Mouse (Mus musculus) G1E (cell line): ENCODE measurements at regions not wholly inside any gene's neighbourhood (a gene's known extent, or its start where the extent isn't known, plus 50 kb on each side); places are given as distances from the start of the nearest gene placed in this dataset.

Source experiments
- ATAC-seq: 2 replicates; pipeline ENCODE4 v1.8.0; 2016; ENCODE audit warnings: mild to moderate bottlenecking; ENCODE audit not compliant: insufficient number of reproducible peaks, poor library complexity, low FRiP score, severe bottlenecking; ENCODE audit errors: extremely low read depth
- DNase-seq: peaks from one replicate; pipeline ENCODE4 v3.0.0; 2012; ENCODE audit warnings: low spot score
- H3K27me3 ChIP-seq: 2 replicates; pipeline ENCODE4 v1.6.1; 2012; ENCODE audit warnings: mild to moderate bottlenecking, low read length, inconsistent platforms; ENCODE audit not compliant: insufficient read depth
- H3K36me3 ChIP-seq: replicated peaks from 2 replicates; pipeline ENCODE3; 2012; ENCODE audit warnings: mild to moderate bottlenecking, inconsistent platforms
- H3K4me1 ChIP-seq: 2 replicates; pipeline ENCODE4 v1.6.1; 2012; ENCODE audit warnings: low read depth, low read length, inconsistent platforms, mixed read lengths; ENCODE audit not compliant: insufficient read depth
- H3K4me3 ChIP-seq: 2 replicates; pipeline ENCODE4 v1.5.1; 2012; ENCODE audit warnings: low read depth, mild to moderate bottlenecking, inconsistent platforms, low read length, moderate library complexity, mixed read lengths
- H3K9me3 ChIP-seq: replicated peaks from 2 replicates; pipeline ENCODE4 v1.6.1; 2012; ENCODE audit warnings: inconsistent platforms
- CTCF ChIP-seq: IDR thresholded peaks from 2 replicates; pipeline ENCODE4 v1.5.1; 2012; ENCODE audit warnings: low read depth, low read length, inconsistent platforms, mixed read lengths
- GATA1 ChIP-seq: IDR thresholded peaks from 2 replicates; pipeline ENCODE4 v1.6.1; 2012; ENCODE audit warnings: borderline replicate concordance, low read length, inconsistent platforms, mixed read lengths
- GATA2 ChIP-seq: IDR thresholded peaks from 2 replicates; pipeline ENCODE4 v1.6.1; 2012; ENCODE audit warnings: low read depth, low read length, inconsistent platforms, borderline replicate concordance
- POLR2AphosphoS5 ChIP-seq: IDR thresholded peaks from 2 replicates; pipeline ENCODE4 v1.6.1; 2012; ENCODE audit warnings: low read depth, low read length, inconsistent platforms; ENCODE audit not compliant: insufficient replicate concordance
- TAL1 ChIP-seq: conservative IDR thresholded peaks from 2 replicates; pipeline ENCODE4 v1.6.1; 2012; ENCODE audit warnings: low read depth, low read length, inconsistent platforms, mixed read lengths

GRCm38 (mm10) chr2:147617849-147618248, 256.1 kb downstream of the Pax1 start:
- Histone ChIP-seq H3K27me3 (no peaks in the 10 kb centered on the region), H3K36me3 (no peaks in the 10 kb centered on the region), H3K4me1 (no peaks in the 10 kb centered on the region), H3K9me3 (peaks cover 16% of the 10 kb centered on the region), H3K4me3 (no peak overlapping the region)
- ATAC-seq (no peak), DNase-seq (no peak)
- no peak for TF ChIP-seq GATA2
- TF ChIP-seq CTCF: no peak
- no peak for TF ChIP-seq TAL1
- TF ChIP-seq POLR2AphosphoS5: no peak
- TF ChIP-seq GATA1: no peak

GRCm38 (mm10) chr2:147610343-147610742, 248.6 kb downstream of the Pax1 start:
- Histone ChIP-seq H3K9me3 (peaks cover 14% of the 10 kb centered on the region; the same call in 1 of the 2 replicates), H3K36me3 (no peaks in the 10 kb centered on the region), H3K4me1 (no peaks in the 10 kb centered on the region), H3K27me3 (no peaks in the 10 kb centered on the region), H3K4me3 (no peak overlapping the region)
- ATAC-seq: no peak
- TF ChIP-seq POLR2AphosphoS5 (no peak), CTCF (no peak), GATA1 (no peak), TAL1 (no peak), GATA2 (no peak)
- DNase-seq: no peak

- no peak for TF ChIP-seq GATA1
- no peak for TF ChIP-seq POLR2AphosphoS5
- TF ChIP-seq CTCF: no peak
- no peak for TF ChIP-seq TAL1
- no peak for TF ChIP-seq GATA2
- H3K9me3 ChIP-seq: peaks cover 9% of the 10 kb centered on the region
- ATAC-seq: no peak
Observed at GRCm38 (mm10) chr2:147601639-147602038, 239.9 kb downstream of the Pax1 start.

GRCm38 (mm10) chr2:147572413-147572812, 210.7 kb downstream of the Pax1 start:
- H3K9me3 ChIP-seq: peaks cover 26% of the 10 kb centered on the region
- TF ChIP-seq CTCF (no peak), GATA1 (no peak), GATA2 (no peak), POLR2AphosphoS5 (no peak), TAL1 (no peak)
- no peak for ATAC-seq

More at GRCm38 (mm10) chr2:147601639-147602038, 239.9 kb downstream of the Pax1 start:
- Histone ChIP-seq H3K4me1 (no peaks in the 10 kb centered on the region), H3K4me3 (no peak overlapping the region), H3K27me3 (no peaks in the 10 kb centered on the region), H3K36me3 (no peaks in the 10 kb centered on the region)
- DNase-seq: no peak

GRCm38 (mm10) chr2:147561220-147561619, 199.5 kb downstream of the Pax1 start:
- ATAC-seq: no peak
- Histone ChIP-seq H3K4me3 (no peak overlapping the region), H3K4me1 (no peaks in the 10 kb centered on the region), H3K27me3 (no peaks in the 10 kb centered on the region), H3K9me3 (peaks cover 28% of the 10 kb centered on the region), H3K36me3 (no peaks in the 10 kb centered on the region)
- no peak for TF ChIP-seq TAL1
- no peak for TF ChIP-seq GATA2
- TF ChIP-seq CTCF: no peak
- no peak for TF ChIP-seq GATA1
- no peak for TF ChIP-seq POLR2AphosphoS5
- no peak for DNase-seq

More at GRCm38 (mm10) chr2:147572413-147572812, 210.7 kb downstream of the Pax1 start:
- no peak overlapping the region for H3K4me3 ChIP-seq
- H3K36me3 ChIP-seq: no peaks in the 10 kb centered on the region
- H3K4me1 ChIP-seq: no peaks in the 10 kb centered on the region
- H3K27me3 ChIP-seq: no peaks in the 10 kb centered on the region
- no peak for DNase-seq

- no peak overlapping the region for H3K4me3 ChIP-seq
- H3K27me3 ChIP-seq: no peaks in the 10 kb centered on the region
- peaks cover 28% of the 10 kb centered on the region for H3K9me3 ChIP-seq
- TF ChIP-seq GATA2 (no peak), GATA1 (no peak), TAL1 (no peak), CTCF (no peak), POLR2AphosphoS5 (no peak)
- DNase-seq (no peak), ATAC-seq (no peak)
- H3K4me1 ChIP-seq: no peaks in the 10 kb centered on the region
- H3K36me3 ChIP-seq: no peaks in the 10 kb centered on the region
Observed at GRCm38 (mm10) chr2:147560426-147561155, 198.9 kb downstream of the Pax1 start.
